Mouse (Mus musculus): ENCODE results near the gene Pcdh15. TPM values are rescaled to one million over a fixed set of nuclear protein-coding genes. Genes with fewer than 3 reads are reported as not detected.

Pcdh15 gene
- polyA plus RNA-seq (2015; fragmentation: Nextera tagmentation; extraction: Ambion mirVana): 0.08 and 0.16 TPM in 2 replicates

GRCm38 (mm10) chr10:73098966-73099845 is at the start of gene Pcdh15:
Pcdh15 (plus strand) TSS chr10:73099342.

